Mouse (Mus musculus): ENCODE data around the gene Lyrm7. TPM values are rescaled to one million over a fixed set of nuclear protein-coding genes. Genes with fewer than 3 reads are reported as not detected.
"Not testable (repeated sequence)": the region's sequence is repeated elsewhere in the genome, so short reads cannot be mapped to it uniquely, and the experiment has no call there.

The Lyrm7 gene
- polyA plus RNA-seq, 1 experiment from 2014 or later, result 25.7 TPM

GRCm38 (mm10) chr11:54903339-54903738 is 42.6 kb upstream of the Lyrm7 start:
- Histone ChIP-seq H3K4me2 (ENCODE audit: low read depth, low read length) (peak overlapping the region; percentile 95), H3K4me1 (ENCODE audit: control insufficient read depth, insufficient read depth, low read length) (peaks cover 19% of the 10 kb centered on the region), H3K27me3 (ENCODE audit: control insufficient read depth, insufficient read depth, low read length) (no peaks in the 10 kb centered on the region), H3K9me3 (replicated peaks; ENCODE audit: control insufficient read depth, low read length) (no peaks in the 10 kb centered on the region), H3K36me3 (ENCODE audit: control insufficient read depth, insufficient read depth) (no peaks in the 10 kb centered on the region), H3K27ac (ENCODE audit: low read length) (peak overlapping the region; percentile 37), H3K4me3 (ENCODE audit: low read length) (peak overlapping the region; percentile 72), H3K9ac (ENCODE audit: low read length) (peak overlapping the region; percentile 78)
- WGBS, result 43% methylated on average over 5 of the region's 5 CpGs
- no peak for ATAC-seq (replicated peaks; ENCODE audit: extremely low read depth, insufficient read depth, low FRiP score)

- H3K27me3 ChIP-seq (ENCODE audit: control insufficient read depth, insufficient read depth, low read length), result no peaks in the 10 kb centered on the region
- peaks cover 19% of the 10 kb centered on the region for H3K4me1 ChIP-seq (ENCODE audit: control insufficient read depth, insufficient read depth, low read length)
Measured at GRCm38 (mm10) chr11:54902333-54903323, 41.9 kb upstream of the Lyrm7 start, which contains the start of gene Gpx3. TSS of gene Gpx3 (plus strand) at chr11:54902453.

GRCm38 (mm10) chr11:54899657-54900056 is 38.9 kb upstream of the Lyrm7 start:
- WGBS, result 69% methylated on average over 4 of the region's 4 CpGs
- H3K4me2 ChIP-seq (ENCODE audit: low read depth, low read length), result no peak overlapping the region
- H3K27ac ChIP-seq (ENCODE audit: low read length), result no peak overlapping the region
- H3K36me3 ChIP-seq (ENCODE audit: control insufficient read depth, insufficient read depth), result no peaks in the 10 kb centered on the region
- peaks cover 14% of the 10 kb centered on the region; the same call in 1 of the 2 replicates for H3K4me1 ChIP-seq (ENCODE audit: control insufficient read depth, insufficient read depth, low read length)
- no peak overlapping the region for H3K9ac ChIP-seq (ENCODE audit: low read length)
- no peaks in the 10 kb centered on the region for H3K27me3 ChIP-seq (ENCODE audit: control insufficient read depth, insufficient read depth, low read length)
- H3K4me3 ChIP-seq (ENCODE audit: low read length), result no peak overlapping the region
- no peak for ATAC-seq (replicated peaks; ENCODE audit: extremely low read depth, insufficient read depth, low FRiP score)
- no peaks in the 10 kb centered on the region for H3K9me3 ChIP-seq (replicated peaks; ENCODE audit: control insufficient read depth, low read length)

More at GRCm38 (mm10) chr11:54902333-54903323, 41.9 kb upstream of the Lyrm7 start, which contains the start of gene Gpx3:
- H3K4me2 ChIP-seq (ENCODE audit: low read depth, low read length), result peak within 1 kb of the TSS; percentile 95
- H3K9me3 ChIP-seq (replicated peaks; ENCODE audit: control insufficient read depth, low read length), result no peaks in the 10 kb centered on the region
- peak within 1 kb of the TSS; percentile 72 for H3K4me3 ChIP-seq (ENCODE audit: low read length)
- H3K27ac ChIP-seq (ENCODE audit: low read length), result peak within 1 kb of the TSS; percentile 37; the same call in 1 of the 2 replicates
- H3K36me3 ChIP-seq (ENCODE audit: control insufficient read depth, insufficient read depth), result no peaks in the 10 kb centered on the region
- peak; percentile 85 for ATAC-seq (replicated peaks; ENCODE audit: extremely low read depth, insufficient read depth, low FRiP score)
- 12% methylated on average over 45 of the region's 45 CpGs for WGBS
- peak within 1 kb of the TSS; percentile 78 for H3K9ac ChIP-seq (ENCODE audit: low read length)

GRCm38 (mm10) chr11:54897470-54897869 is 36.8 kb upstream of the Lyrm7 start:
- peaks cover 3% of the 10 kb centered on the region; the same call in 1 of the 2 replicates for H3K4me1 ChIP-seq (ENCODE audit: control insufficient read depth, insufficient read depth, low read length)
- no peaks in the 10 kb centered on the region for H3K36me3 ChIP-seq (ENCODE audit: control insufficient read depth, insufficient read depth)
- H3K4me3 ChIP-seq (ENCODE audit: low read length), result no peak overlapping the region
- WGBS, result 78% methylated on average over 5 of the region's 5 CpGs
- no peak overlapping the region for H3K9ac ChIP-seq (ENCODE audit: low read length)
- H3K27ac ChIP-seq (ENCODE audit: low read length), result no peak overlapping the region
- no peak overlapping the region for H3K4me2 ChIP-seq (ENCODE audit: low read depth, low read length)
- no peak for ATAC-seq (replicated peaks; ENCODE audit: extremely low read depth, insufficient read depth, low FRiP score)
- H3K27me3 ChIP-seq (ENCODE audit: control insufficient read depth, insufficient read depth, low read length), result no peaks in the 10 kb centered on the region
- no peaks in the 10 kb centered on the region for H3K9me3 ChIP-seq (replicated peaks; ENCODE audit: control insufficient read depth, low read length)

GRCm38 (mm10) chr11:54896646-54897045 is 35.9 kb upstream of the Lyrm7 start:
- not testable (repeated sequence) for H3K4me1 ChIP-seq (ENCODE audit: control insufficient read depth, insufficient read depth, low read length); H3K9me3 ChIP-seq (replicated peaks; ENCODE audit: control insufficient read depth, low read length); H3K27ac ChIP-seq (ENCODE audit: low read length); H3K9ac ChIP-seq (ENCODE audit: low read length); H3K36me3 ChIP-seq (ENCODE audit: control insufficient read depth, insufficient read depth); ATAC-seq (replicated peaks; ENCODE audit: extremely low read depth, insufficient read depth, low FRiP score); H3K4me3 ChIP-seq (ENCODE audit: low read length); H3K27me3 ChIP-seq (ENCODE audit: control insufficient read depth, insufficient read depth, low read length); H3K4me2 ChIP-seq (ENCODE audit: low read depth, low read length)
- 74% methylated on average over 3 of the region's 3 CpGs for WGBS

- Histone ChIP-seq H3K4me2 (ENCODE audit: low read depth, low read length) (no peak overlapping the region), H3K4me1 (ENCODE audit: control insufficient read depth, insufficient read depth, low read length) (no peaks in the 10 kb centered on the region), H3K27me3 (ENCODE audit: control insufficient read depth, insufficient read depth, low read length) (no peaks in the 10 kb centered on the region), H3K9me3 (replicated peaks; ENCODE audit: control insufficient read depth, low read length) (no peaks in the 10 kb centered on the region), H3K4me3 (ENCODE audit: low read length) (no peak overlapping the region), H3K36me3 (ENCODE audit: control insufficient read depth, insufficient read depth) (no peaks in the 10 kb centered on the region), H3K27ac (ENCODE audit: low read length) (no peak overlapping the region), H3K9ac (ENCODE audit: low read length) (no peak overlapping the region)
- ATAC-seq (replicated peaks; ENCODE audit: extremely low read depth, insufficient read depth, low FRiP score), result no peak
- WGBS, result 67% methylated on average over 9 of the region's 9 CpGs
Measured at GRCm38 (mm10) chr11:54894589-54894988, 33.9 kb upstream of the Lyrm7 start.

GRCm38 (mm10) chr11:54892091-54892490 is 31.4 kb upstream of the Lyrm7 start:
- no peak overlapping the region for H3K27ac ChIP-seq (ENCODE audit: low read length)
- H3K9ac ChIP-seq (ENCODE audit: low read length), result no peak overlapping the region
- H3K9me3 ChIP-seq (replicated peaks; ENCODE audit: control insufficient read depth, low read length), result no peaks in the 10 kb centered on the region
- no peak overlapping the region for H3K4me3 ChIP-seq (ENCODE audit: low read length)
- no peaks in the 10 kb centered on the region for H3K27me3 ChIP-seq (ENCODE audit: control insufficient read depth, insufficient read depth, low read length)
- no peaks in the 10 kb centered on the region for H3K36me3 ChIP-seq (ENCODE audit: control insufficient read depth, insufficient read depth)
- no peaks in the 10 kb centered on the region for H3K4me1 ChIP-seq (ENCODE audit: control insufficient read depth, insufficient read depth, low read length)
- H3K4me2 ChIP-seq (ENCODE audit: low read depth, low read length), result no peak overlapping the region
- 58% methylated on average over 7 of the region's 7 CpGs for WGBS
- no peak for ATAC-seq (replicated peaks; ENCODE audit: extremely low read depth, insufficient read depth, low FRiP score)

- Histone ChIP-seq H3K27ac (ENCODE audit: low read length) (no peak overlapping the region), H3K4me1 (ENCODE audit: control insufficient read depth, insufficient read depth, low read length) (no peaks in the 10 kb centered on the region), H3K4me3 (ENCODE audit: low read length) (no peak overlapping the region), H3K9ac (ENCODE audit: low read length) (no peak overlapping the region), H3K4me2 (ENCODE audit: low read depth, low read length) (no peak overlapping the region), H3K9me3 (replicated peaks; ENCODE audit: control insufficient read depth, low read length) (no peaks in the 10 kb centered on the region), H3K36me3 (ENCODE audit: control insufficient read depth, insufficient read depth) (no peaks in the 10 kb centered on the region), H3K27me3 (ENCODE audit: control insufficient read depth, insufficient read depth, low read length) (no peaks in the 10 kb centered on the region)
- WGBS, result 85% methylated on average over 5 of the region's 5 CpGs
- no peak for ATAC-seq (replicated peaks; ENCODE audit: extremely low read depth, insufficient read depth, low FRiP score)
Measured at GRCm38 (mm10) chr11:54891341-54891740, 30.6 kb upstream of the Lyrm7 start.

- Histone ChIP-seq H3K4me1 (ENCODE audit: control insufficient read depth, insufficient read depth, low read length) (peaks cover 12% of the 10 kb centered on the region), H3K9me3 (replicated peaks; ENCODE audit: control insufficient read depth, low read length) (no peaks in the 10 kb centered on the region), H3K4me3 (ENCODE audit: low read length) (no peak overlapping the region), H3K4me2 (ENCODE audit: low read depth, low read length) (no peak overlapping the region), H3K36me3 (ENCODE audit: control insufficient read depth, insufficient read depth) (no peaks in the 10 kb centered on the region), H3K27ac (ENCODE audit: low read length) (no peak overlapping the region), H3K27me3 (ENCODE audit: control insufficient read depth, insufficient read depth, low read length) (no peaks in the 10 kb centered on the region), H3K9ac (ENCODE audit: low read length) (no peak overlapping the region)
- ATAC-seq (replicated peaks; ENCODE audit: extremely low read depth, insufficient read depth, low FRiP score), result no peak
- 60% methylated on average over 6 of the region's 6 CpGs for WGBS
Measured at GRCm38 (mm10) chr11:54887927-54888326, 27.2 kb upstream of the Lyrm7 start.

Data from heart, embryonic 16.5 days (tissue).